Mouse (Mus musculus) hindbrain, embryonic 15.5 days (tissue): ENCODE data around the gene Ebf1. TPM values are rescaled to one million over a fixed set of nuclear protein-coding genes. Genes with fewer than 3 reads are reported as not detected.

ENCODE experiments used
- ATAC-seq: fragments of 200-750 bp; cut with Nextera tagmentation; 2 replicates; pipeline ENCODE4 v1.8.0; 2017; ENCODE audit warnings: low read depth, moderate number of reproducible peaks, moderate TSS enrichment; ENCODE audit not compliant: low FRiP score
- H3K27ac ChIP-seq: fragments of 300-500 bp; sonication (generic); replicated peaks from 2 replicates; pipeline ENCODE4 v1.5.1; 2015; ENCODE audit warnings: mild to moderate bottlenecking, inconsistent platforms
- H3K27me3 ChIP-seq: fragments of 300-500 bp; sonication (generic); 2 replicates; pipeline ENCODE4 v1.6.1; 2015; ENCODE audit warnings: control low read depth, inconsistent platforms
- H3K36me3 ChIP-seq: fragments of 300-500 bp; sonication (generic); 2 replicates; pipeline ENCODE4 v1.6.1; 2015; ENCODE audit warnings: control low read depth, inconsistent platforms
- H3K4me1 ChIP-seq: fragments of 300-500 bp; sonication (generic); replicated peaks from 2 replicates; pipeline ENCODE4 v1.6.1; 2015; ENCODE audit warnings: control low read depth, inconsistent platforms
- H3K4me2 ChIP-seq: fragments of 300-500 bp; sonication (generic); 2 replicates; pipeline ENCODE4 v1.6.1; 2015; ENCODE audit warnings: moderate library complexity, mild to moderate bottlenecking, inconsistent platforms
- H3K4me3 ChIP-seq: fragments of 300-500 bp; sonication (generic); 2 replicates; pipeline ENCODE4 v1.5.1; 2015; ENCODE audit warnings: mild to moderate bottlenecking, inconsistent platforms
- H3K9ac ChIP-seq: fragments of 300-500 bp; sonication (generic); 2 replicates; pipeline ENCODE4 v1.6.1; 2015; ENCODE audit warnings: inconsistent platforms
- H3K9me3 ChIP-seq: fragments of 300-500 bp; sonication (generic); 2 replicates; pipeline ENCODE4 v1.6.1; 2016; ENCODE audit warnings: control low read depth, inconsistent platforms
- WGBS: fragments of 180-500 bp; shearing (Covaris S2); methylation state at CpG from one replicate; pipeline ENCODE4 v1.1.7; 2015; 5-methylcytosine and 5-hydroxymethylcytosine counted together
- polyA plus RNA-seq: library from polyadenylated mRNA; unstranded; fragments of >200 nt; fragmentation: Nextera tagmentation; extraction: Ambion mirVana; gene quantifications from 2 replicates; pipeline ENCODE4 v1.2.1, GENCODE M21; 2015

Ebf1 gene
- polyA plus RNA-seq, 1 experiment from 2014 or later: 139 TPM

DNA sequence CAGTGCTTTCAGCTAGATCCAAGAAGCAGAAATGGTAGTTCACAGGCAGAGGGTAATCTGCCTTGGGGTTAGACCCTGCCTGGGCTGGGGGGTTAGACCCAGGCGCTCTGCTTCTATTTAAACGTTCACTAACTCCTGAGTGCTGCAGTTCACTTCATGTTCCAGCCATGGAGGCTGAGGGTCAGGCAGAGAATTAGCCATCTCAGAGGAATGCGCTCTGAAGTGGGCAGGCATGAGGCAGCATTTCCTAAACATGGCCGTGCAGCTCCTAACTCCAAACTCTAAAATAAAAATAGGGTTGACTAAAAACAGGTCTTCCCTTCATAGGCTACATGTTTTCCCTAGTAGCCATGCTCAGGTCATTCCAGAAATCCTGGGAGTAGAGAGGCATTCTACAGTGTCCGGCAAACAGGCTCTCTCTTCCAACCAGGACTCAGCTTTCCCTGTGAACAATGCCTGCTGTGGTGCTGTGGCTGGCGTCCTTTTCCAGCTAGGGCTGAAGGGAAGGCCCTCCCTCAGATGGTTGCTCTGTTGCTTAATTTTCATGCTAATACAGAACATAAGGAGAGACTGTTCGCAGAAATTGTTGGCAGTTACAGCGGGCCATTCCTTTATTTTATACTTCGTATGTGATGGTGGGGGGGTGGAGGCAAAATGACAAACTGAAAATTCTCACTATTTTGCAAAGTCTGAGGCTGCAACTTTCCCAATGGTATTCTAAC is 386.8 kb downstream of the Ebf1 start:
- no peak overlapping the region for H3K4me2 ChIP-seq
- no peaks in the 10 kb centered on the region for H3K36me3 ChIP-seq
- no peak overlapping the region for H3K4me3 ChIP-seq
- WGBS: 39% methylated on average over 9 of the region's 9 CpGs
- H3K9me3 ChIP-seq: no peaks in the 10 kb centered on the region
- no peak overlapping the region for H3K9ac ChIP-seq
- H3K27ac ChIP-seq: no peak overlapping the region
- ATAC-seq: no peak
- no peaks in the 10 kb centered on the region for H3K27me3 ChIP-seq
- peaks cover 13% of the 10 kb centered on the region; the same call in 1 of the 2 replicates for H3K4me1 ChIP-seq

DNA sequence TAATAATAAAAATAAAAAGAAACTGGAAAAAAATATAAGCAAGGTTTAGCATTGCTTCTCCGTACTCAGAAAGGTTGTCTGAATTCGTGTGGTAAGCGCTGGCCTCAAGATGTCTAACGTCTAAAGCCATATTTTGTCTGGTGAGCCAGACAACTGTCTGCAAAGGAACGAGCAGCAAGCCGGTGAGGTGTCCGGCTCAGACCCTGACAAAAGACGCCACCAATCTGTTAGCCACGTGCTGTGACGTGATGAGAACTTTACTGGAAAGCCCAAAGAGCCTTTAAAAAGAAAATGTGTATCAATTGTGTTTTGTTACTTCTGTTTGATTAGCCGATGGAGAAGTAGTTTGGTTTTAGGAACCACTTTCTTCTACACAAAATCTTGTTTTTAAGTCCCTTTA is 390.2 kb downstream of the Ebf1 start:
- Histone ChIP-seq H3K4me3 (no peak overlapping the region), H3K9ac (no peak overlapping the region), H3K9me3 (no peaks in the 10 kb centered on the region), H3K4me2 (no peak overlapping the region), H3K27me3 (no peaks in the 10 kb centered on the region), H3K4me1 (peaks cover 13% of the 10 kb centered on the region; the same call in 1 of the 2 replicates), H3K36me3 (no peaks in the 10 kb centered on the region), H3K27ac (no peak overlapping the region)
- WGBS: 47% methylated on average over 11 of the region's 11 CpGs
- ATAC-seq: no peak

DNA sequence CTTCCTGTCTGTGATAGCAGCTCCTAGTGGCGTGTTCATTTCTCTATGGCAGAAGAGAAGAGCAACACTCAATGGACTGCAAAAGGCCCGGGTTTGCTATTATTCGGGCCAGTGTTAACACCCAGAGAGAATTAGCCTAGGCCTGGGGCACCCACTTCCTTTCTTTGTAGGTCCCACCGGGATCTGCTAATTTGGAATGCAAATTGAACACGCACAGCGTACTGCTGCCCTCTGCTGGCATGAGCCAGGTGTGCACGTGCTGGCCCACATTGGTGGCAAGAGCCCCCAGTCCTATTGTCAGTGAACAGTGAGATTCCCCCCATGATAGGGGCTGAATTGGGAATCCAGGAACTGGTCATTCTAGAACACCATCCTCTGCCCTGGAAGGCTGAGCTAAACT is 391.0 kb downstream of the Ebf1 start:
- H3K9ac ChIP-seq: no peak overlapping the region
- H3K27me3 ChIP-seq: no peaks in the 10 kb centered on the region
- 0 out of 2 replicates have a peak, but pooled peaks have one; percentile 27 for ATAC-seq
- no peaks in the 10 kb centered on the region for H3K9me3 ChIP-seq
- H3K27ac ChIP-seq: no peak overlapping the region
- WGBS: 3% methylated on average over 7 of the region's 7 CpGs
- peak overlapping the region; percentile 49 for H3K4me2 ChIP-seq
- peaks cover 13% of the 10 kb centered on the region; the same call in 1 of the 2 replicates for H3K4me1 ChIP-seq
- H3K4me3 ChIP-seq: no peak overlapping the region
- no peaks in the 10 kb centered on the region for H3K36me3 ChIP-seq

DNA sequence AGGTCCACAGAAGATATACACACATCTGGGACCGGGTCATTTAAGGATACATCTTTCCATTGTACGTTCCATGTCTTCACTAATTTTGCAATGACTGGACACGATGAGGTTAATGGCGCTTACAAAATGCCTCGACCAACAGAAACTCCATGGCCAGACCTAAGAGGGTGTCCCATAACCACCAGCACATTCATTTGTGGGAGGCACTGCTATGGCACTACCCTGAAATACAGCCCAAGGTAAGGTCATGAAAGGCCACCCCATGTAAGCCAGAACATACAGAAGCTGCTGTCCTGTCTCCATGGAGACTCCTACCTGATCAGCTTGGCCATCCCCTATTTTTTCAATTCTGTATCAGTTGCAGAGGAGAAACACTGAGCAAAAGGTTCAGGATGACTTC is 391.6 kb downstream of the Ebf1 start:
- 90% methylated on average over 5 of the region's 5 CpGs for WGBS
- no peaks in the 10 kb centered on the region for H3K27me3 ChIP-seq
- ATAC-seq: no peak
- H3K4me3 ChIP-seq: no peak overlapping the region
- H3K9me3 ChIP-seq: no peaks in the 10 kb centered on the region
- peaks cover 9% of the 10 kb centered on the region; the same call in 1 of the 2 replicates for H3K4me1 ChIP-seq
- H3K27ac ChIP-seq: no peak overlapping the region
- no peak overlapping the region for H3K4me2 ChIP-seq
- H3K9ac ChIP-seq: no peak overlapping the region
- H3K36me3 ChIP-seq: no peaks in the 10 kb centered on the region

DNA sequence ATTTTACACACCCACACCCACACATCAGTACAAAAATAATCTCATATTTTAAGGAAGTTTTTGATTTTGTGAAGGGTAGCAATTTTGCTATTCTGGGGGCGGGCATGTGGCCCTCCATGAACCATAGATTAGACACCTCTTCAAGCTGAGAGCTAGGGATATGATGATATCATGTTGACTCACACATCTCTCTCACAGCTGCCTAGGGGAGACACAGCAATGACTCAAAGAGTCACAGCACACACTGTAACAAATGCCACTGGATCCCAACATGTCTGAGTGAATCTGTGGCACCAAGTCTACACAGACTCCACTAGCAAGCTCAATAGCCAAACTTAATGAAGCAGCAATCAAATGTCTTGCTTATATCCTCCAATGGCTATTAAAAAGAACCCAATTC is 395.0 kb downstream of the Ebf1 start:
- H3K27ac ChIP-seq: no peak overlapping the region
- no peak overlapping the region for H3K9ac ChIP-seq
- no peak overlapping the region for H3K4me3 ChIP-seq
- H3K27me3 ChIP-seq: no peaks in the 10 kb centered on the region
- no peak overlapping the region for H3K4me2 ChIP-seq
- H3K36me3 ChIP-seq: no peaks in the 10 kb centered on the region
- H3K4me1 ChIP-seq: 0 out of 2 replicates have a peak, but pooled peaks cover 4% of the 10 kb centered on the region
- 97% methylated on average over 1 of the region's 1 CpGs for WGBS
- no peak for ATAC-seq
- no peaks in the 10 kb centered on the region for H3K9me3 ChIP-seq

DNA sequence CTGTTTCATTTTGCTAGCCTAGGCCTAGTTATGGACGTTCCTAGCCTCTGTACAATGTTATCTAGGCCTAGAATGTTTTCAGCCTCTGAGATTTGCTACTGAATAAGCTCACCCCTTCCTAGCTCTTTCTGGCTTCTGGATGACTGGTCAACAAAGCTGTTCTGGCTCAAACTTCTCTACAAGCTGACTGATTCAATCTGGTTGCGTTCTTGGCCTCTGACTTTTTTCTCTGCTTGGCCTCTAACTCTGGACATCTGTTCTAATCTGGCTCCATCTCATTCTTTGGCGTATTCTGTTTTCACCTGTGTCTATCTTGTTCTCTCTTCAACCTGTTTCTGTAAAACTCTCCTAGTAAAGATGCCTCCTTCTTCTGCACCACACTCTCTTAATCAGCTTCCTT is 400.4 kb downstream of the Ebf1 start:
- no peak overlapping the region for H3K9ac ChIP-seq
- H3K4me1 ChIP-seq: no peaks in the 10 kb centered on the region
- no peaks in the 10 kb centered on the region for H3K36me3 ChIP-seq
- H3K9me3 ChIP-seq: no peaks in the 10 kb centered on the region
- H3K27ac ChIP-seq: no peak overlapping the region
- ATAC-seq: no peak
- no peak overlapping the region for H3K4me2 ChIP-seq
- no peaks in the 10 kb centered on the region for H3K27me3 ChIP-seq
- H3K4me3 ChIP-seq: no peak overlapping the region
- 83% methylated on average over 3 of the region's 3 CpGs for WGBS

DNA sequence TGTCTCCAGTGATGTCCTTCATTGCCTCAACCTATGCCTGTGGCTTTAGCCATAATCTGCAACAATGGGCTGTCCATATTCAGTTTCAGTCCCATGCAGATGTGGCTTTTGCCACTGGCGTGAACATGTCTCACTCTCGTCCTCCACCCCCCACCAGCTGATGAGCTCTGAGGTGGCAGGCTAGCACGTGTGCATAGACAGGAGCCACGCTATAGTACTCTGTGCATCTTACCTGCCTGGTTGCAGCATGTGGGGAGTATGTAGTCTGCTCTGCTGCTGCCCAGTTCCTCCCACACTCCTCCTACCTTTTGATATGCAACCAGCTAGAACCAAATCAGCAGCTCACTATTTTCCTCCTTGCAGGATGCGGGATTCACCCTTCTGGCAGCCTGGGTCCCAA is 408.9 kb downstream of the Ebf1 start:
- Histone ChIP-seq H3K4me1 (peaks cover 11% of the 10 kb centered on the region), H3K27me3 (no peaks in the 10 kb centered on the region), H3K4me2 (no peak overlapping the region), H3K36me3 (no peaks in the 10 kb centered on the region), H3K4me3 (no peak overlapping the region), H3K27ac (peak overlapping the region; percentile 49), H3K9ac (no peak overlapping the region), H3K9me3 (no peaks in the 10 kb centered on the region)
- 68% methylated on average over 5 of the region's 5 CpGs for WGBS
- ATAC-seq: no peak

DNA sequence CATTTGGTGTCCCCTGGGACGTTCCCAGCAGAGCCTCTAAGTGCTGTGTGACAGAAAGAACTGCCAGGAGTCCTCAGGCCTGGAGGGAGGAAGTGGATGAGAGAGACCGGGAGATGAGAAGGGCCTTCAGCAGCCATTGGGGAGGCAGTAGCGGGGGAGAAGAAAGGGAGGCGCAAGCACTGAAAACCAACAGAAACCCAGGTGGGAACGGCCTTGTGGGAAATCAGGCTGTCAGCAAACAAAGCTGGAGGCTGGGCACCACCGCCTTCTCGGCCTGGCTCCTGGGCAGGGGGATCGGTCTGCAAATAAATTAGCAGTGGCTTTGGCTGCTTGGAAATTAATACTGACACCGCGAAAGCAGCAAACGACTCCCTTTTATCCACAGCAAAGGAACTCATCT is 409.6 kb downstream of the Ebf1 start:
- Histone ChIP-seq H3K9me3 (no peaks in the 10 kb centered on the region), H3K27ac (peak overlapping the region; percentile 49), H3K36me3 (no peaks in the 10 kb centered on the region), H3K4me2 (peak overlapping the region; percentile 33), H3K9ac (0 out of 2 replicates have a peak overlapping the region, but pooled peaks have one; percentile 27), H3K4me3 (no peak overlapping the region), H3K4me1 (peaks cover 11% of the 10 kb centered on the region), H3K27me3 (no peaks in the 10 kb centered on the region)
- no peak; the same call in 1 of the 2 replicates for ATAC-seq
- WGBS: 6% methylated on average over 11 of the region's 11 CpGs

DNA sequence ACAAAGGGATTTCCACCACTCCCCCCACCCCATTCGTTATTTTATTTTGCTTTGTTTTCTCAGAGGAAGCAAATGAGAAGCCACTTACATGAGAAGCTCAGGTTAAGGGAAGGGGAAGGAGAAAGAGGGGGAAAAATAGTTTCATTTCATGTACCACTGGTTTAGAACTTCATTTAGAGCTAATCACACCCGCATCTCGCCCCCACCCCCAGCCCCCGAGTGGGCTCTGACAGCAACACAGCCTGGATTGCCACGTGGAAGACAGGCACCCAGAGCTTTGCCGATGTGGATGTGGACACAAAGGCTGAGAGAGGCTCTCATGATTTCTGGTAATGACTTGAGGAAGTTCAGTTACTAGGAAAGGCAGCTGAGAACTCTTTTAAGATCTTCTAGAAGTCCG is 410.0 kb downstream of the Ebf1 start:
- Histone ChIP-seq H3K9me3 (no peaks in the 10 kb centered on the region), H3K4me3 (no peak overlapping the region), H3K27me3 (no peaks in the 10 kb centered on the region), H3K27ac (peak overlapping the region; percentile 49; the same call in 1 of the 2 replicates), H3K9ac (0 out of 2 replicates have a peak overlapping the region, but pooled peaks have one; percentile 27), H3K36me3 (no peaks in the 10 kb centered on the region), H3K4me1 (peaks cover 11% of the 10 kb centered on the region), H3K4me2 (peak overlapping the region; percentile 33)
- 39% methylated on average over 7 of the region's 7 CpGs for WGBS
- ATAC-seq: peak; percentile 59; the same call in 1 of the 2 replicates

DNA sequence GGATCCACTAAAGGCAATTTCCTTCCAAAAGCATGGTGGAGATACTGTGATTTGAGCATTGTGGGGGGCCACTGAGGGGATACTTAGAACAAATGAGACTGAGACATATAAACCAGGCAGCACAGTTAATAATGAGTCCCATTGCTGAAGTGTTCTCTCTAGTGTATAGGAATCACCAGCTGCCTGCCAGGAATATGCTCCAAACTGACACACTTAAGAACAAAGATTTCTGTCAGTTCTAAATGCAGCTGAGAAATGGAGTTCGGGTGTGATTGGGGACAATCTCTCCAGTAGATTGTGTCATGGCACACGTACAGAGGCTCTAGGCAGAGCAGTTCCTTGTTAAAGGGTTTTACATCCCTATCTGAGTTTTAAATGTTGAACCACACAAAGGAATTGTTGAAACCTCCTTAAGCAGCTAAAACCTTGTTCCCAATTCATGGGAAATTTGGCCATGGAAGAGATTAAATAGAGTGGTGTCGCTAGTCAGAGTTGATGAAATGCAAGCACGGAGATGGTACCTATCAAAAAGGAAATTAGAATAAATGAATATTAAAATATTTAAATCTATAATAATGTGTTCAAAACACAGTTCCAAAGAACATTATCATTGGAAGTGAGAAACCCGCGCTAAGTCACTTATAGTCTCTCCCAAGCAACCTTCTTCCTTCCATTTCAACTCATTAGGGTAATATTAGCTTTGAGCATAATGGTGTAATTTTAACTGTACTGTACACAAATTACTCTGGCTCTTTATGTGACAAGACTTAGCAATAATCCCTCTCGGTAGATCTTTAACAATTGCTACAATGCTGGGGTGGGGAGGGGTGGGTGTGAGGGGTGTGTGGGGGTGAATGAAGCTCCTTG is 438.9 kb downstream of the Ebf1 start:
- Histone ChIP-seq H3K27ac (peak overlapping the region; percentile 55; the same call in 1 of the 2 replicates), H3K27me3 (no peaks in the 10 kb centered on the region), H3K9me3 (no peaks in the 10 kb centered on the region), H3K4me3 (no peak overlapping the region), H3K9ac (no peak overlapping the region), H3K36me3 (no peaks in the 10 kb centered on the region), H3K4me1 (no peaks in the 10 kb centered on the region), H3K4me2 (no peak overlapping the region)
- no peak for ATAC-seq
- WGBS: 57% methylated on average over 7 of the region's 7 CpGs
